In genomic region chr3:105718746-105719145, GRCm38 (mm10) we compare ENCODE assay signal across 13 mouse cellular contexts. TPM values are rescaled to one million over a fixed set of nuclear protein-coding genes. Genes with fewer than 3 reads are reported as not detected.
DNase-seq lines count a peak whose midpoint lies in the region; ATAC-seq and TF ChIP-seq lines count a peak whose summit lies in the region.
"Had no signal": no experiment of that assay in that cellular context is flagged by ENCODE, and none has a peak within 500 bp of the region (broad histone marks: within the 10 kb centered on the region; RNA-seq: fewer than 3 reads in every experiment).

No protein-coding gene starts in this region.

- whole genome bisulfite sequencing in hindbrain, embryonic 12.5 days, result 54% methylated on average over 4 of the region's 4 CpGs

- H3K27me3 ChIP-seq in CH12.LX (replicated peaks), result no peaks in the 10 kb centered on the region
- peaks cover 2% of the 10 kb centered on the region; the same call in 1 of the 2 replicates for H3K27me3 ChIP-seq in hindbrain, embryonic 12.5 days

- no peak overlapping the region for H3K4me3 ChIP-seq in gastrocnemius, adult 2 months
- no peak overlapping the region for H3K4me3 ChIP-seq in left cerebral cortex, adult 2 months
- H3K4me3 ChIP-seq in CH12.LX (replicated peaks in 1 of 3; ENCODE audit: low read depth in 2 of 3, low read length in 2 of 3, poor library complexity in 1 of 3), result no peak overlapping the region
- no peak overlapping the region for H3K4me3 ChIP-seq in hindbrain, embryonic 12.5 days

- DNase-seq in gastrocnemius, adult 2 months, result no peak
- no peak for DNase-seq in gastrocnemius, postnatal 36 days
- DNase-seq in left cerebral cortex, adult 2 months (ENCODE audit: extremely low spot score in 1 of 2, low spot score in 2 of 2), result peak in 1 of 2 experiments; percentile 23
- DNase-seq in left cerebral cortex, postnatal 10 days (ENCODE audit: extremely low spot score in 1 of 2, low spot score in 2 of 2), result no peak
- DNase-seq in CH12.LX (ENCODE audit: extremely low read depth), result no peak
- no peak for DNase-seq in right cerebral cortex, adult 2 months (ENCODE audit: low spot score in 2 of 2)
- DNase-seq in T-cell, adult 2 months (ENCODE audit: low spot score), result no peak
- DNase-seq: heart, postnatal 14 days; kidney, postnatal 14 days; layer of hippocampus, postnatal 36 days had no signal

- TF ChIP-seq RAD21 in CH12.LX (IDR thresholded peaks at IDR 0.05; ENCODE audit: low read depth, low read length), result no peak; the same call in none of the 2 replicates

- TF ChIP-seq EP300 in CH12.LX (IDR thresholded peaks at IDR 0.05; ENCODE audit: low read length), result no peak

- intact Hi-C loops in gastrocnemius, adult 2 months (cut with DNase I), result loop anchor here (2.0 kb wide), 1 partner anchor 16 kb away; no protein-coding TSS in a partner anchor
- intact Hi-C loops in gastrocnemius, postnatal 36 days (cut with DNase I), result no loop called here
- intact Hi-C loops in left cerebral cortex, adult 2 months (cut with DNase I), result no loop called here
- intact Hi-C loops in left cerebral cortex, postnatal 10 days (cut with DNase I), result no loop called here

- in situ Hi-C loops in CH12.LX (cut with MboI; ENCODE audit: low pct_ligation_motif_present, low pct_unique_long_range_greater_than_20kb, low sequenced_read_pairs), result no loop called here

- peaks cover 10 to 28% of the 10 kb centered on the region in 2 experiments for H3K36me3 ChIP-seq in CH12.LX (replicated peaks in 1 of 2; ENCODE audit: control insufficient read depth in 1 of 2, insufficient read depth in 1 of 2, low read length in 1 of 2)
- H3K36me3 ChIP-seq in hindbrain, embryonic 12.5 days, result no peaks in the 10 kb centered on the region

- H3K27ac ChIP-seq in gastrocnemius, adult 2 months, result peak overlapping the region; percentile 75
- H3K27ac ChIP-seq in left cerebral cortex, adult 2 months, result no peak overlapping the region
- no peak overlapping the region for H3K27ac ChIP-seq in CH12.LX (ENCODE audit: insufficient read depth, low read depth)
- H3K27ac ChIP-seq in hindbrain, embryonic 12.5 days, result 0 out of 2 replicates have a peak overlapping the region, but pooled peaks have one; percentile 72

- no peak overlapping the region for H3K4me2 ChIP-seq in CH12.LX (ENCODE audit: insufficient read depth, low read depth, poor library complexity, severe bottlenecking)
- no peak overlapping the region for H3K4me2 ChIP-seq in hindbrain, embryonic 12.5 days (replicated peaks)

- TF ChIP-seq CTCF in gastrocnemius, adult 2 months (IDR thresholded peaks at IDR 0.05), result peak; percentile 3; the same call in 1 of the 2 replicates
- TF ChIP-seq CTCF in left cerebral cortex, adult 2 months (IDR thresholded peaks at IDR 0.05), result peak; percentile 5
- TF ChIP-seq CTCF in CH12.LX (conservative IDR thresholded peaks at IDR 0.05 in 1 of 2, IDR thresholded peaks at IDR 0.05 in 1 of 2; ENCODE audit: low read depth in 2 of 2, low read length in 2 of 2), result peak in 1 of 2 experiments; percentile 24; a peak in 1 of 4 replicates

- H3K4me1 ChIP-seq in CH12.LX (ENCODE audit: control insufficient read depth in 1 of 2, insufficient read depth in 2 of 2), result peaks cover 4 to 45% of the 10 kb centered on the region in 2 experiments; a peak in 3 of 4 replicates
- peaks cover 37% of the 10 kb centered on the region for H3K4me1 ChIP-seq in hindbrain, embryonic 12.5 days

- H3K9ac ChIP-seq in CH12.LX (ENCODE audit: insufficient read depth, low read depth), result no peak overlapping the region
- no peak overlapping the region for H3K9ac ChIP-seq in hindbrain, embryonic 12.5 days

- no peaks in the 10 kb centered on the region for H3K9me3 ChIP-seq in CH12.LX (replicated peaks; ENCODE audit: low read length)
- H3K9me3 ChIP-seq in hindbrain, embryonic 12.5 days (replicated peaks), result no peaks in the 10 kb centered on the region

- H3K79me2 ChIP-seq in CH12.LX (replicated peaks; ENCODE audit: control insufficient read depth, extremely low read depth, insufficient read depth, poor library complexity, severe bottlenecking), result no peaks in the 10 kb centered on the region

- dilution Hi-C loops in CH12.LX (cut with MboI; ENCODE audit: extremely low pct_ligation_motif_present, extremely low pct_unique_long_range_greater_than_20kb, low sequenced_read_pairs), result no loop called here

- no peak for TF ChIP-seq POLR2A in CH12.LX (IDR thresholded peaks at IDR 0.05; ENCODE audit: low read depth, low read length)

- no peak for ATAC-seq in hindbrain, embryonic 12.5 days (ENCODE audit: low FRiP score)
- ATAC-seq: CD4-positive, CD25-positive, alpha-beta regulatory T cell, adult 4 months; midbrain, embryonic 16.5 days had no signal

TF ChIP-seq in CH12.LX, 34 proteins besides CTCF, POLR2A, EP300 and RAD21:
- TF ChIP-seq CHD1 (IDR thresholded peaks at IDR 0.05; ENCODE audit: low read depth, low read length), result no peak
- peak; percentile 19; the same call in 1 of the 2 replicates for TF ChIP-seq SMC3 (IDR thresholded peaks at IDR 0.05; ENCODE audit: low read depth, low read length)

RNA-seq across cellular contexts. Expression of gene Inka2, which starts 14.3 kb away (rescaled TPM):
- total RNA-seq in gastrocnemius, adult 2 months (2021), result 1 to 10 TPM; 2.9 to 4.5 TPM
- total RNA-seq in gastrocnemius, postnatal 36 days (2021), result 1 to 10 TPM; 3.3 to 4.0 TPM
- total RNA-seq in left cerebral cortex, adult 2 months (2021), result 100 to 1,000 TPM; 115 to 118 TPM
- 10 to 100 TPM; 41.2 to 42.6 TPM for total RNA-seq in left cerebral cortex, postnatal 10 days (2021)
- total RNA-seq in CH12.LX (2012; rRNA removed), result 3.1 and 3.4 TPM in 2 replicates
- 0.93 and 1.0 TPM in 2 replicates for total RNA-seq in CH12.LX (2014; rRNA removed)
- 1.9 and 2.5 TPM in 2 replicates for polyA plus RNA-seq in CH12.LX (2012; ENCODE audit: insufficient read length, low read depth)
- 2.4 and 2.6 TPM in 2 replicates for polyA plus RNA-seq in hindbrain, embryonic 12.5 days (2016; fragmentation: Nextera tagmentation; extraction: Ambion mirVana)

RNA-seq across cellular contexts. Expression of gene Ddx20, which starts 31.4 kb away (rescaled TPM):
- total RNA-seq in gastrocnemius, adult 2 months (2021), result 10 to 100 TPM; 10.7 to 10.9 TPM
- 1 to 10 TPM; 8.7 to 9.6 TPM for total RNA-seq in gastrocnemius, postnatal 36 days (2021)
- 10 to 100 TPM; 11.7 to 12.4 TPM for total RNA-seq in left cerebral cortex, adult 2 months (2021)
- 10 to 100 TPM; 12.2 to 14.5 TPM for total RNA-seq in left cerebral cortex, postnatal 10 days (2021)
- total RNA-seq in CH12.LX (2012; rRNA removed), result 30.8 and 40.9 TPM in 2 replicates
- total RNA-seq in CH12.LX (2014; rRNA removed), result 66.5 and 76.0 TPM in 2 replicates
- 42.0 and 50.4 TPM in 2 replicates for polyA plus RNA-seq in CH12.LX (2012; ENCODE audit: insufficient read length, low read depth)
- polyA plus RNA-seq in hindbrain, embryonic 12.5 days (2016; fragmentation: Nextera tagmentation; extraction: Ambion mirVana), result 34.6 and 36.7 TPM in 2 replicates

Comparison
In these comparisons a context has a peak if more than half of its experiments do, and no peak if none do; other contexts are left out.
1. H3K27ac ChIP-seq: peak in gastrocnemius, adult 2 months (single experiment) and hindbrain, embryonic 12.5 days (single experiment); none in left cerebral cortex, adult 2 months (single experiment) and CH12.LX (single experiment).
2. RNA of gene Inka2, which starts 14.3 kb away (total RNA-seq): 115 to 118 TPM in left cerebral cortex, adult 2 months and 41.2 to 42.6 TPM in left cerebral cortex, postnatal 10 days; 2.9 to 4.5 TPM in gastrocnemius, adult 2 months, 3.3 to 4.0 TPM in gastrocnemius, postnatal 36 days and 0.93 to 3.4 TPM in CH12.LX; every median in the first group is over 4 times any median in the second.